Mouse (Mus musculus) spleen, postnatal 4 days (tissue): Measurements from ENCODE around the gene Kif22.
"Not testable (repeated sequence)": the region's sequence is repeated elsewhere in the genome, so short reads cannot be mapped to it uniquely, and the experiment has no call there.

ENCODE experiments used
- DNase-seq, 2 experiments: peaks; one replicate each; pipeline ENCODE4 v3.0.0; 2022; ENCODE audit warnings: low spot score in 2 of 2

Kif22 gene

GRCm38 (mm10) chr7:127041851-127042672 lies at the start of gene Kif22:
Kif22 (minus strand) TSS chr7:127042471.
- peak; percentile 93 to 96 for DNase-seq

- peak; percentile 89 to 91 for DNase-seq
These were observed 49.0 kb upstream of the Kif22 start, which contains the start of gene AI467606 for GRCm38 (mm10) chr7:127091114-127091896. AI467606 (plus strand) TSS chr7:127091359.

GRCm38 (mm10) chr7:127090154-127091113 lies 48.2 kb upstream of the Kif22 start:
- DNase-seq = peak in 1 of 2 experiments; percentile 77

GRCm38 (mm10) chr7:127088901-127089845 lies 46.9 kb upstream of the Kif22 start:
- DNase-seq = peak; percentile 64 to 83

- no peak for DNase-seq
These were observed 45.8 kb upstream of the Kif22 start for GRCm38 (mm10) chr7:127088083-127088482.

GRCm38 (mm10) chr7:127087278-127088010 lies 45.2 kb upstream of the Kif22 start, which contains the start of gene Zg16:
Zg16 (minus strand) TSS chr7:127087328.
- DNase-seq = not testable (repeated sequence)

- not testable (repeated sequence) for DNase-seq
These were observed 43.5 kb upstream of the Kif22 start for GRCm38 (mm10) chr7:127085751-127086150.

- no peak for DNase-seq
These were observed 42.5 kb upstream of the Kif22 start for GRCm38 (mm10) chr7:127084794-127085193.

- no peak for DNase-seq
These were observed 41.4 kb upstream of the Kif22 start for GRCm38 (mm10) chr7:127083689-127084088.

GRCm38 (mm10) chr7:127082995-127083394 lies 40.7 kb upstream of the Kif22 start:
- no peak for DNase-seq

GRCm38 (mm10) chr7:127082271-127082670 lies 40.0 kb upstream of the Kif22 start:
- no peak for DNase-seq

- no peak for DNase-seq
These were observed 37.8 kb upstream of the Kif22 start for GRCm38 (mm10) chr7:127080045-127080444.

GRCm38 (mm10) chr7:127077692-127078091 lies 35.4 kb upstream of the Kif22 start:
- no peak for DNase-seq

- no peak for DNase-seq
These were observed 33.9 kb upstream of the Kif22 start for GRCm38 (mm10) chr7:127076188-127076587.

GRCm38 (mm10) chr7:127073221-127073620 lies 30.9 kb upstream of the Kif22 start:
- DNase-seq = no peak

- no peak for DNase-seq
These were observed 28.7 kb upstream of the Kif22 start for GRCm38 (mm10) chr7:127070871-127071413.

- DNase-seq = no peak
These were observed 24.0 kb upstream of the Kif22 start for GRCm38 (mm10) chr7:127066317-127066716.

- DNase-seq = no peak
These were observed 23.3 kb upstream of the Kif22 start for GRCm38 (mm10) chr7:127065538-127065937.

- DNase-seq = no peak
These were observed 12.8 kb upstream of the Kif22 start for GRCm38 (mm10) chr7:127055026-127055585.
